Mouse (Mus musculus) forebrain, embryonic 10.5 days (tissue): ENCODE data around the gene Lbx2. TPM values are rescaled to one million over a fixed set of nuclear protein-coding genes. Genes with fewer than 3 reads are reported as not detected.

Source experiments
- DNase-seq: peaks from one replicate; pipeline ENCODE4 v3.0.0-alpha.2; 2017; ENCODE audit warnings: low spot score; ENCODE audit errors: extremely low spot score
- H3K27ac ChIP-seq: fragments of 300-500 bp; sonication (generic); 2 replicates; pipeline ENCODE4 v1.5.1; 2016; ENCODE audit warnings: mild to moderate bottlenecking
- H3K27me3 ChIP-seq: fragments of 300-500 bp; sonication (generic); 2 replicates; pipeline ENCODE4 v1.6.1; 2016; ENCODE audit warnings: mild to moderate bottlenecking; ENCODE audit not compliant: poor library complexity, severe bottlenecking
- H3K36me3 ChIP-seq: fragments of 300-500 bp; sonication (generic); replicated peaks from 2 replicates; pipeline ENCODE4 v1.6.1; 2016; ENCODE audit warnings: mild to moderate bottlenecking, moderate library complexity
- H3K4me1 ChIP-seq: fragments of 300-500 bp; sonication (generic); 2 replicates; pipeline ENCODE4 v1.6.1; 2016
- H3K4me3 ChIP-seq: fragments of 300-500 bp; sonication (generic); 2 replicates; pipeline ENCODE4 v1.5.1; 2016; ENCODE audit warnings: mild to moderate bottlenecking, moderate library complexity
- H3K9me3 ChIP-seq: fragments of 300-500 bp; sonication (generic); 2 replicates; pipeline ENCODE4 v1.6.1; 2016; ENCODE audit warnings: mild to moderate bottlenecking, moderate library complexity
- WGBS: fragments of 180-500 bp; shearing (Covaris S2); methylation state at CpG from one replicate; pipeline ENCODE4 v1.1.7; 2016; 5-methylcytosine and 5-hydroxymethylcytosine counted together
- polyA plus RNA-seq: library from polyadenylated mRNA; unstranded; fragments of >200 nt; fragmentation: Nextera tagmentation; extraction: Ambion mirVana; gene quantifications from 2 replicates; pipeline ENCODE4 v1.2.1, GENCODE M21; 2016

Lbx2 gene
- polyA plus RNA-seq, 1 experiment from 2014 or later, result 0.29 TPM

GRCm38 (mm10) chr6:83118825-83119733 lies 32.9 kb downstream of the Lbx2 start:
- no peaks in the 10 kb centered on the region for H3K9me3 ChIP-seq
- no peaks in the 10 kb centered on the region for H3K27me3 ChIP-seq
- H3K4me1 ChIP-seq, result peaks cover 83% of the 10 kb centered on the region
- peak overlapping the region; percentile 98 for H3K27ac ChIP-seq
- peaks cover 46% of the 10 kb centered on the region for H3K36me3 ChIP-seq
- DNase-seq, result no peak
- peak overlapping the region; percentile 77 for H3K4me3 ChIP-seq
- WGBS, result 88% methylated on average over 14 of the region's 14 CpGs

GRCm38 (mm10) chr6:83119734-83120051 lies 33.5 kb downstream of the Lbx2 start:
- H3K9me3 ChIP-seq, result no peaks in the 10 kb centered on the region
- H3K27ac ChIP-seq, result peak overlapping the region; percentile 98
- peaks cover 83% of the 10 kb centered on the region for H3K4me1 ChIP-seq
- peak overlapping the region; percentile 77 for H3K4me3 ChIP-seq
- H3K27me3 ChIP-seq, result no peaks in the 10 kb centered on the region
- WGBS, result 84% methylated on average over 7 of the region's 7 CpGs
- no peak for DNase-seq
- peaks cover 46% of the 10 kb centered on the region for H3K36me3 ChIP-seq

- Histone ChIP-seq H3K4me3 (peak within 1 kb of the TSS; percentile 77), H3K4me1 (peaks cover 82% of the 10 kb centered on the region), H3K9me3 (no peaks in the 10 kb centered on the region), H3K36me3 (peaks cover 46% of the 10 kb centered on the region), H3K27me3 (no peaks in the 10 kb centered on the region), H3K27ac (peak within 1 kb of the TSS; percentile 98)
- under 1% methylated on average over 38 of the region's 38 CpGs for WGBS
- DNase-seq, result peak; percentile 98
These were observed 35.0 kb downstream of the Lbx2 start, which contains the start of gene Wbp1 for GRCm38 (mm10) chr6:83120930-83121862. Gene Wbp1, minus strand, starts transcription at chr6:83121559.

- H3K4me3 ChIP-seq, result peak overlapping the region; percentile 77
- 2% methylated on average over 51 of the region's 52 CpGs for WGBS
These were observed 35.9 kb downstream of the Lbx2 start for GRCm38 (mm10) chr6:83121863-83122710.

GRCm38 (mm10) chr6:83122961-83123360 lies 36.8 kb downstream of the Lbx2 start:
- H3K4me1 ChIP-seq, result peaks cover 64% of the 10 kb centered on the region
- H3K4me3 ChIP-seq, result peak overlapping the region; percentile 77
- no peaks in the 10 kb centered on the region for H3K27me3 ChIP-seq
- 88% methylated on average over 5 of the region's 5 CpGs for WGBS
- peaks cover 31% of the 10 kb centered on the region for H3K36me3 ChIP-seq
- DNase-seq, result no peak
- no peaks in the 10 kb centered on the region for H3K9me3 ChIP-seq
- peak overlapping the region; percentile 98 for H3K27ac ChIP-seq

More at GRCm38 (mm10) chr6:83121863-83122710, 35.9 kb downstream of the Lbx2 start:
- DNase-seq, result no peak
- Histone ChIP-seq H3K9me3 (no peaks in the 10 kb centered on the region), H3K27ac (peak overlapping the region; percentile 98), H3K36me3 (peaks cover 40% of the 10 kb centered on the region), H3K27me3 (no peaks in the 10 kb centered on the region), H3K4me1 (peaks cover 73% of the 10 kb centered on the region)

GRCm38 (mm10) chr6:83124851-83125312 lies 38.7 kb downstream of the Lbx2 start:
- Histone ChIP-seq H3K27me3 (no peaks in the 10 kb centered on the region), H3K4me1 (peaks cover 49% of the 10 kb centered on the region), H3K27ac (peak overlapping the region; percentile 91), H3K4me3 (peak overlapping the region; percentile 67), H3K9me3 (no peaks in the 10 kb centered on the region), H3K36me3 (peaks cover 12% of the 10 kb centered on the region)
- peak; percentile 92 for DNase-seq
- WGBS, result under 1% methylated on average over 30 of the region's 30 CpGs

- 23% methylated on average over 5 of the region's 5 CpGs for WGBS
- no peaks in the 10 kb centered on the region for H3K27me3 ChIP-seq
These were observed 39.2 kb downstream of the Lbx2 start, which contains the start of gene Ino80b for GRCm38 (mm10) chr6:83125331-83125730. Gene Ino80b, minus strand, starts transcription at chr6:83125431.

GRCm38 (mm10) chr6:83127419-83127818 lies 41.3 kb downstream of the Lbx2 start:
- H3K4me3 ChIP-seq, result no peak overlapping the region
- H3K27me3 ChIP-seq, result no peaks in the 10 kb centered on the region
- peaks cover 9% of the 10 kb centered on the region; the same call in 1 of the 2 replicates for H3K36me3 ChIP-seq
- H3K9me3 ChIP-seq, result no peaks in the 10 kb centered on the region
- DNase-seq, result no peak
- 91% methylated on average over 5 of the region's 5 CpGs for WGBS
- H3K4me1 ChIP-seq, result peaks cover 32% of the 10 kb centered on the region
- no peak overlapping the region for H3K27ac ChIP-seq

More at GRCm38 (mm10) chr6:83125331-83125730, 39.2 kb downstream of the Lbx2 start, which contains the start of gene Ino80b:
- H3K36me3 ChIP-seq, result peaks cover 9% of the 10 kb centered on the region; the same call in 1 of the 2 replicates
- peak within 1 kb of the TSS; percentile 67 for H3K4me3 ChIP-seq
- H3K4me1 ChIP-seq, result peaks cover 45% of the 10 kb centered on the region
- H3K9me3 ChIP-seq, result no peaks in the 10 kb centered on the region
- no peak for DNase-seq
- peak within 1 kb of the TSS; percentile 91 for H3K27ac ChIP-seq

- Histone ChIP-seq H3K27ac (no peak overlapping the region), H3K27me3 (peaks cover 29% of the 10 kb centered on the region), H3K4me1 (peaks cover 27% of the 10 kb centered on the region), H3K36me3 (no peaks in the 10 kb centered on the region), H3K9me3 (no peaks in the 10 kb centered on the region), H3K4me3 (no peak overlapping the region)
- WGBS, result 87% methylated on average over 6 of the region's 6 CpGs
- no peak for DNase-seq
These were observed 45.4 kb downstream of the Lbx2 start for GRCm38 (mm10) chr6:83131469-83132034.

GRCm38 (mm10) chr6:83132176-83132919 lies 46.2 kb downstream of the Lbx2 start:
- DNase-seq, result no peak
- Histone ChIP-seq H3K36me3 (no peaks in the 10 kb centered on the region), H3K4me3 (no peak overlapping the region), H3K4me1 (peaks cover 35% of the 10 kb centered on the region), H3K27me3 (peaks cover 30% of the 10 kb centered on the region), H3K27ac (no peak overlapping the region), H3K9me3 (no peaks in the 10 kb centered on the region)
- 90% methylated on average over 9 of the region's 9 CpGs for WGBS

GRCm38 (mm10) chr6:83134226-83134625 lies 48.1 kb downstream of the Lbx2 start:
- Histone ChIP-seq H3K36me3 (no peaks in the 10 kb centered on the region), H3K9me3 (no peaks in the 10 kb centered on the region), H3K27ac (no peak overlapping the region), H3K27me3 (peaks cover 30% of the 10 kb centered on the region), H3K4me3 (no peak overlapping the region), H3K4me1 (peaks cover 53% of the 10 kb centered on the region)
- no peak for DNase-seq
- WGBS, result 70% methylated on average over 3 of the region's 3 CpGs
